Mouse (Mus musculus) kidney, adult 9 months (tissue): ENCODE results near the gene Mta3.
"Not testable (repeated sequence)": the region's sequence is repeated elsewhere in the genome, so short reads cannot be mapped to it uniquely, and the experiment has no call there.

Source experiments
- DNase-seq: peaks from one replicate; pipeline ENCODE4 v3.0.0; 2022

The Mta3 gene

GRCm38 (mm10) chr17:83854284-83854918, 148.4 kb downstream of the Mta3 start:
- DNase-seq: no peak

- DNase-seq: no peak
Measured at GRCm38 (mm10) chr17:83858413-83858812, 152.4 kb downstream of the Mta3 start.

- no peak for DNase-seq
Measured at GRCm38 (mm10) chr17:83859639-83860038, 153.7 kb downstream of the Mta3 start.

- DNase-seq: no peak
Measured at GRCm38 (mm10) chr17:83860224-83860623, 154.3 kb downstream of the Mta3 start.

- DNase-seq: not testable (repeated sequence)
Measured at GRCm38 (mm10) chr17:83860968-83861367, 155.0 kb downstream of the Mta3 start.

- DNase-seq: peak; percentile 97
Measured at GRCm38 (mm10) chr17:83861444-83862133, 155.6 kb downstream of the Mta3 start.

GRCm38 (mm10) chr17:83862134-83862881, 156.3 kb downstream of the Mta3 start:
- DNase-seq: no peak

GRCm38 (mm10) chr17:83865366-83865765, 159.4 kb downstream of the Mta3 start:
- no peak for DNase-seq

- no peak for DNase-seq
Measured at GRCm38 (mm10) chr17:83866582-83866981, 160.6 kb downstream of the Mta3 start.

- DNase-seq: no peak
Measured at GRCm38 (mm10) chr17:83870385-83870784, 164.4 kb downstream of the Mta3 start.
